Mouse (Mus musculus) fibroblast of lung, adult 2 months (primary cell): ENCODE results near the gene Wbp11.

ENCODE experiments used
- DNase-seq: peaks from one replicate; pipeline ENCODE4 v3.0.0-alpha.2; 2011; ENCODE audit warnings: low read depth

The Wbp11 gene

GRCm38 (mm10) chr6:136835352-136835751 lies 7.3 kb upstream of the Wbp11 start, which contains the start of gene Smco3:
Gene Smco3 (minus strand): TSS chr6:136835452.
- no peak for DNase-seq

- no peak for DNase-seq
Measured at GRCm38 (mm10) chr6:136831712-136832111, 3.7 kb upstream of the Wbp11 start.

- DNase-seq: no peak
Measured at GRCm38 (mm10) chr6:136828681-136829080, 648 bp upstream of the Wbp11 start.

- no peak for DNase-seq
Measured at GRCm38 (mm10) chr6:136827516-136827880, 535 bp downstream of the Wbp11 start, which contains the start of gene BC049715. Gene BC049715 (plus strand): TSS chr6:136827626.

- no peak for DNase-seq
Measured at GRCm38 (mm10) chr6:136827116-136827515, 917 bp downstream of the Wbp11 start.

- no peak for DNase-seq
Measured at GRCm38 (mm10) chr6:136824987-136825386, 3.0 kb downstream of the Wbp11 start.

- no peak for DNase-seq
Measured at GRCm38 (mm10) chr6:136821086-136821485, 6.9 kb downstream of the Wbp11 start.

GRCm38 (mm10) chr6:136820381-136820780 lies 7.7 kb downstream of the Wbp11 start:
- DNase-seq: no peak

GRCm38 (mm10) chr6:136817549-136817948 lies 10.5 kb downstream of the Wbp11 start:
- no peak for DNase-seq

- DNase-seq: no peak
Measured at GRCm38 (mm10) chr6:136816826-136817225, 11.2 kb downstream of the Wbp11 start.

- DNase-seq: no peak
Measured at GRCm38 (mm10) chr6:136815381-136815780, 12.7 kb downstream of the Wbp11 start.

- peak; percentile 29 for DNase-seq
Measured at GRCm38 (mm10) chr6:136813117-136813516, 14.9 kb downstream of the Wbp11 start.

GRCm38 (mm10) chr6:136811196-136811595 lies 16.8 kb downstream of the Wbp11 start:
- no peak for DNase-seq

GRCm38 (mm10) chr6:136809673-136810072 lies 18.4 kb downstream of the Wbp11 start:
- DNase-seq: no peak

GRCm38 (mm10) chr6:136809077-136809476 lies 19.0 kb downstream of the Wbp11 start:
- DNase-seq: peak; percentile 58

GRCm38 (mm10) chr6:136808631-136809046 lies 19.4 kb downstream of the Wbp11 start:
- DNase-seq: no peak

- peak; percentile 94 for DNase-seq
Measured at GRCm38 (mm10) chr6:136808014-136808417, 20.0 kb downstream of the Wbp11 start, which contains the start of gene H2afj. Gene H2afj (plus strand): TSS chr6:136808244.

- no peak for DNase-seq
Measured at GRCm38 (mm10) chr6:136807395-136808013, 20.5 kb downstream of the Wbp11 start.

- no peak for DNase-seq
Measured at GRCm38 (mm10) chr6:136806819-136807218, 21.2 kb downstream of the Wbp11 start.

- DNase-seq: no peak
Measured at GRCm38 (mm10) chr6:136805409-136805775, 22.6 kb downstream of the Wbp11 start.

GRCm38 (mm10) chr6:136804705-136805408 lies 23.2 kb downstream of the Wbp11 start:
- DNase-seq: peak; percentile 10

- peak; percentile 89 for DNase-seq
Measured at GRCm38 (mm10) chr6:136803739-136804633, 24.0 kb downstream of the Wbp11 start, which contains the start of gene Hist4h4. Gene Hist4h4 (minus strand): TSS chr6:136804415.
